Mouse (Mus musculus): ENCODE results near the gene D5Ertd579e.
"Not testable (repeated sequence)": the region's sequence is repeated elsewhere in the genome, so short reads cannot be mapped to it uniquely, and the experiment has no call there.

Gene D5Ertd579e

GRCm38 (mm10) chr5:36678799-36679198 is 17.0 kb downstream of the D5Ertd579e start:
- no peak for DNase-seq

- DNase-seq = no peak
Measured at GRCm38 (mm10) chr5:36677907-36678306, 17.9 kb downstream of the D5Ertd579e start.

GRCm38 (mm10) chr5:36675466-36675865 is 20.4 kb downstream of the D5Ertd579e start:
- no peak for DNase-seq

- no peak for DNase-seq
Measured at GRCm38 (mm10) chr5:36674658-36675433, 21.0 kb downstream of the D5Ertd579e start.

- peak; percentile 29 to 30 for DNase-seq
Measured at GRCm38 (mm10) chr5:36669021-36670008, 26.5 kb downstream of the D5Ertd579e start.

- DNase-seq = peak; percentile 29 to 30
Measured at GRCm38 (mm10) chr5:36668572-36668971, 27.3 kb downstream of the D5Ertd579e start.

- DNase-seq = peak in 1 of 2 experiments; percentile 3
Measured at GRCm38 (mm10) chr5:36667986-36668385, 27.8 kb downstream of the D5Ertd579e start.

GRCm38 (mm10) chr5:36667165-36667564 is 28.7 kb downstream of the D5Ertd579e start:
- no peak for DNase-seq

GRCm38 (mm10) chr5:36666699-36667098 is 29.1 kb downstream of the D5Ertd579e start:
- not testable (repeated sequence) for DNase-seq

- DNase-seq = no peak
Measured at GRCm38 (mm10) chr5:36663329-36663728, 32.5 kb downstream of the D5Ertd579e start.

- DNase-seq = not testable (repeated sequence)
Measured at GRCm38 (mm10) chr5:36660977-36661760, 34.7 kb downstream of the D5Ertd579e start.

- DNase-seq = no peak
Measured at GRCm38 (mm10) chr5:36625612-36626011, 70.2 kb downstream of the D5Ertd579e start.

GRCm38 (mm10) chr5:36623670-36624069 is 72.2 kb downstream of the D5Ertd579e start:
- no peak for DNase-seq

GRCm38 (mm10) chr5:36621058-36621449 is 74.8 kb downstream of the D5Ertd579e start:
- no peak for DNase-seq

GRCm38 (mm10) chr5:36620409-36621057 is 75.3 kb downstream of the D5Ertd579e start:
- DNase-seq = no peak

- DNase-seq = no peak
Measured at GRCm38 (mm10) chr5:36618890-36619289, 76.9 kb downstream of the D5Ertd579e start.

- no peak for DNase-seq
Measured at GRCm38 (mm10) chr5:36618356-36618755, 77.5 kb downstream of the D5Ertd579e start.

- no peak for DNase-seq
Measured at GRCm38 (mm10) chr5:36614124-36614523, 81.7 kb downstream of the D5Ertd579e start.

- DNase-seq = no peak
Measured at GRCm38 (mm10) chr5:36608939-36609499, 86.8 kb downstream of the D5Ertd579e start.

- DNase-seq = peak; percentile 59 to 60
Measured at GRCm38 (mm10) chr5:36603031-36603430, 92.8 kb downstream of the D5Ertd579e start.

- DNase-seq = no peak
Measured at GRCm38 (mm10) chr5:36602028-36602427, 93.8 kb downstream of the D5Ertd579e start.

GRCm38 (mm10) chr5:36601492-36601891 is 94.3 kb downstream of the D5Ertd579e start:
- no peak for DNase-seq
